Mouse (Mus musculus): ENCODE results near the gene Oas1d. TPM values are rescaled to one million over a fixed set of nuclear protein-coding genes. Genes with fewer than 3 reads are reported as not detected.

Gene Oas1d
- total RNA-seq, 2 experiments from 2014 or later = not detected

DNA sequence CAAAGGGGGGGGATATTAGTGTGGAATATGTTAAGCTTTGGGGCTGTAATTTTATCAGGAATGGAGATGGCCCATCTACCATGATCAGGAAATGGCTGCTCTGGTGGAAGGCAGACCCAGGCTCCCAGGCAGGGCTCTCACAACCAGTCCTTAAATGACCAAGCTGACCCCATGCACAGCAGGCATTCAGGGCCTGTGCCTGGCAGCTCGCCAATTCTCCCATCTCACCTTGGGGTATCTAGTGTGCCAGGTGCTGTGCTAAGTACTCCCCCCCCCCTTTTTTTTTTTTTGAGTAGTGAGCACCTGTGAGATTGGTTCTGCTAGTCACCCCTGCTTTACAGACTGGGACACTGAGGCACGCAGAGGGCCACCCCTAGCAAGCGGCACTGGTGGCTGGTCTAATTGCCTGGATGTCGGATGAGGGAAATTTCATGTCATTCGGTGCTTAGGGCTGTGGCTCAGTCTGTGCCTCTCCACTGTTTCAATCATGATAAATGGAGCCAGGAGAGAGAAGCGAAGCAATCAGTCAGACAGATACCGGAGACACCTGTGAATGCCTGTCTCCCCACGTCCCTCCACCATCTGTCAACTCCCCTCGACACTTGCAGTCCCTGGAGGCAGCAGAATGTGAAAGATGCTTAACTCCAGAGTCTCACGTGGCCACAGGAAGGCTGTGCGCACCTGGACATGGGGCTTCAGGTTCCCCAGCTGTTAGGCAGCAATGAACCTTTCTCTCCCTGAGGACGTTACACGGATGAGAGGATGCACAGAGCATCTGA is 53.2 kb downstream of the Oas1d start:
- DNase-seq = no peak
- intact Hi-C loops (cut with DNase I) = no loop called here

DNA sequence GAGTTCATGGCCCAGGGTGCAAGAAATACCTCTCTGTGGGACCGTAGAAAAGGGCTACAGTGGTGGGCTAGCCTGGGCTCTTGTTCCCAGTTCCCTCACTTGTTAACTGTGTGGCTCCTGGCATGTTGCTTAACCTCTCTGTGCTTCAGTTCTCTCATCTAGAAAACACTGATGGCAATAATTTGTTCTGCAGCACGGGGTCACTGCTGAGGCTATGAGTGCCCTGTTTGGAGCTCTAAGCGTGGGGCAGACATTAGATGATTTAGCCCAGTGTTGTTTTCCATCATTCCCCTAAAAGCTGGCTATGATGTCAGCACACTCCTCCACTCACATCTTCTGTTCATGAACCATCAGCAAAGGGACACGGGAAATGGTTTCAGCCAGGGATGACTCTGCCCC is 53.8 kb downstream of the Oas1d start:
- no peak for DNase-seq
- intact Hi-C loops (cut with DNase I) = no loop called here

DNA sequence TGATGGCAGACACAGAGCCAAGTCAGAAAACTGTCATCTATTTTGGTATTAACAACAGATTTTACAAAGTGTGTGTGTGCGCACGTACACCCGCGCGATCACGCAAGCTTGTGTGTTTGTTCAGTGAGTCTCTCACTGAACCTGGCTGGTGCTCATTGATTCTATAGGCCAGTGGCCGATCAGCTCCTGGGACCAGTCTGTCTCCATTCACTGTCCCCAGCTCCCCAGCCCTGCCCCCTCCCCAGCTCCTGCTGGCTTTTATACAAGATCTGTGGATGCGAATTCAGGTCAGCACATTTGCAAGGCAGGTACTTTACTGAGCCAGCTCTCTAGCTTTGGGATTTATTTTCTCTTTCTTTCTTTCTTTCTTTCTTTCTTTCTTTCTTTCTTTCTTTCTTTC is 54.5 kb downstream of the Oas1d start:
- DNase-seq = no peak
- intact Hi-C loops (cut with DNase I) = no loop called here

DNA sequence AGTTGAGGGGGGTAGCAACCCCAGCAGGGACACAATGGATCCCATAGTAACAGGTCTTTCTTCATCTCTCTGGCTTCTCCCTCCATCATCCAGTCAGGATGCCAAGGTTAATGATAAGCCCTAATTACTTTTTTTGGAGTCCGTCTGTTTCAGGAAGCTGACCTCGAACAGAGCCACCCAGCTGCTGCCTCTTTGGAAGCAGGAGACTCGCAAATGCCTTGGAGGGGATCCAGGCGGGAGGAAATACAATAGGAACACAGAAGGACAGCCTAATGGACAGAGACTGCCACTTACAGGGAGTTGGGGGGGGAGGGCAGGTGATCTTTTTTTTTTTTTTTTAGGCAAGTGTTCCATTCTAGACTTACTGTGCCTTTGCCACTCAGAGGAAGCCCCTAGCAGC is 55.4 kb downstream of the Oas1d start:
- intact Hi-C loops (cut with DNase I) = no loop called here
- DNase-seq = peak; percentile 47 to 49

Other genes with a start within 250 kb of the Oas1d start
- gene Dtx1, start 202.6 kb upstream of the Oas1d start, total RNA-seq (2021) = 1 to 10 TPM in 1 of 2 experiments, under 1 TPM in 1; 0.99 to 1.5 TPM
- gene Oas2, start 164.7 kb upstream of the Oas1d start, total RNA-seq (2021) = under 1 TPM; 0.07 to 0.10 TPM
- gene Oas3, start 136.9 kb upstream of the Oas1d start, total RNA-seq (2021) = under 1 TPM in 1 of 2 experiments, not detected in 1; 0.12 TPM
- gene Oas1e, start 119.0 kb upstream of the Oas1d start, total RNA-seq (2021) = not detected
- under 1 TPM; 0.69 TPM for gene Oas1c, start 102.0 kb upstream of the Oas1d start, total RNA-seq (2021)
- gene Oas1f, start 67.2 kb upstream of the Oas1d start, total RNA-seq (2021) = not detected
- gene Oas1h, start 53.1 kb upstream of the Oas1d start, total RNA-seq (2021) = not detected
- not detected for gene Oas1g, start 26.9 kb upstream of the Oas1d start, total RNA-seq (2021)
- under 1 TPM; 0.17 TPM for gene Oas1a, start 7.0 kb upstream of the Oas1d start, total RNA-seq (2021)
- not detected for gene Rph3a, start 95.6 kb downstream of the Oas1d start, total RNA-seq (2021)

Measured in heart, postnatal 10 days (tissue).